Mouse (Mus musculus) splenic B cell, adult 2 months (primary cell): ENCODE measurements around the gene Trcg1.

Experiments used
- DNase-seq: peaks from one replicate; pipeline ENCODE4 v3.0.0-alpha.2; 2011; ENCODE audit warnings: low read depth, low spot score
- H3K27me3 ChIP-seq: 2 replicates; pipeline ENCODE4 v1.6.1; 2012; ENCODE audit warnings: mild to moderate bottlenecking, low read length, moderate library complexity, mixed read lengths; ENCODE audit not compliant: control insufficient read depth, poor library complexity, insufficient read depth, severe bottlenecking
- H3K36me3 ChIP-seq: 2 replicates; pipeline ENCODE4 v1.6.1; 2012; ENCODE audit warnings: mild to moderate bottlenecking, low read length, moderate library complexity, mixed read lengths; ENCODE audit not compliant: control insufficient read depth, poor library complexity, insufficient read depth, severe bottlenecking

The Trcg1 gene

GRCm38 (mm10) chr9:57262795-57263684, 26.7 kb downstream of the Trcg1 start:
- DNase-seq, result no peak

GRCm38 (mm10) chr9:57265125-57265524, 28.8 kb downstream of the Trcg1 start:
- Histone ChIP-seq H3K27me3 (no peaks in the 10 kb centered on the region), H3K36me3 (no peaks in the 10 kb centered on the region)
- no peak for DNase-seq

More at GRCm38 (mm10) chr9:57262795-57263684, 26.7 kb downstream of the Trcg1 start:
- Histone ChIP-seq H3K27me3 (no peaks in the 10 kb centered on the region), H3K36me3 (no peaks in the 10 kb centered on the region; the same call in 1 of the 2 replicates)

DNA sequence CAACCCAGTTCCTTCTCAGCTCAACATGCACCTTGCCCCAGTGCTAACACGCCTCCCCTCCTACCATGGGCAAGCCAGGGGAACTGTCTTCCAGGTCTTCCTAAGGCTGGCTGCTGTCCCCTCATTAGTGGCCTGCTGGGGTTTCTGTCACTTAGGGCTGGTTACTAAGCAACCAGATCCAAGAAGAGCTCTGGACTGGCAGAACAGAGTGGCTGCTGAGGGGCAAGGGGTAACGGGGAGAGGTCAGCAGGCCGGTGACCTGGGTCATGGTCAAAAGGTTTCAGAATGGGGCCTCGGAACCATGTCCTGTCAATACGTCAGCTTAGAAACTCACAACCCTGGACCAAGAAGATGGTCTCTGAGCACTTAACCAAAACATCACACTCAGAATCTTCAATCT, 31.1 kb downstream of the Trcg1 start:
- Histone ChIP-seq H3K36me3 (no peaks in the 10 kb centered on the region), H3K27me3 (no peaks in the 10 kb centered on the region)
- DNase-seq, result no peak

DNA sequence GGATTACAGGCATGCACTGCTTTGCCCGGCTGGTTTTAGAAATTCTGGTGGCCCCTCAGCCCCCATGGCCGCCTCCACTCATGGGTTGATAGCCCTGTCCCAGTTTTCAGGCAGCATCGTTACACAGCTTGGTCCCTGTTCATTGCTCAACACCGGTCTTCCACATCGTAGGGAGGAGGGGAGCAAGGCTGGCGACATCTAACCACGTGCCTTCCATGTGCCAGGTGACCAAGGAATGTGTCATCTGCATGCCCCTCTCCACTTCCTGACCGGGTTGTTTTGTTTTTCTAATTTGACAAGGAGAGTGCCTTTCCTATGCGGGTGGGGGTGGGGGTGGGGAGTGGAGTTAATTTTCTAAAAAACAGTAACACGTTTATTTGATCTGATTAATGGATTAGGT, 31.7 kb downstream of the Trcg1 start:
- H3K36me3 ChIP-seq, result no peaks in the 10 kb centered on the region
- no peak for DNase-seq

DNA sequence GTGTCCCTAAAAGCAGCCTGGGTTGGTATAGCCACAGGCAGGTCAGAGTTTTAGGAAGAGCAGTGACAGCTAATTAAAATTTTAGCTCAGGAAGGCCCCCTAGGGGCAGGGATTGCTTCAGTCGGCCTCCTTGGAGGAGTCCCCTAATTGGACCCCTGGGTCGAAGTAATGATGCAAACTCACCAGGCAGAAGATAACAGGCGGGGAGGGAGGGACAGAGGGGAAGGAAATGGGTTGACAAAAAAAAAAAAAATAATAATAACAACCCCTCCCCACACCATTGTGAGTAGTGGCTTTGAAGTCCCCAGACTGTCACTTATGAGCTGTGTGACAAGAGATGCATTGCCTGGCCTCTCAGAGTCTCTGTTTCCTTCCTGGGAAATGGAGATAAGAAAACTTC, 32.2 kb downstream of the Trcg1 start:
- DNase-seq, result no peak
- H3K36me3 ChIP-seq, result no peaks in the 10 kb centered on the region
- H3K27me3 ChIP-seq, result no peaks in the 10 kb centered on the region

More for the DNA sequence above, 31.7 kb downstream of the Trcg1 start:
- H3K27me3 ChIP-seq, result no peaks in the 10 kb centered on the region

DNA sequence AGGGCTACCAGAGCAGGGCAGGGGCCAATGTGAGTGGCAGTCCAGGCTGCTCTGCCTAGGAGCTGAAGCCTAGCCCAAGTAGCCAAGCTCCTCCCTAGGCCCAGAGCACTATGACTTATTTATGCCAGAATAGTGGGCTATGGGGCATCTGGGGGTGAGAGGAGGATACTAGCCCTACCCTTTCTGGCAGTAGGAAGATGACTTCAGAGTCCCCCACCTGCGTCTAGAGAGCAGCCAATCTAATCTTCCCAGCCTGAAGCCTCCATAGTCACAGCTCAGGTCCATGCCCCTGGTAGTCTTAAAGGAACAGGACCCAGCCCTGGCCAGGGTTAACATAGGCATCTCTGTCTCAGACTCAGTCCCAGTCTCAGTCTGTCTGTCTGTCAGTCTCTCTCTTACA, 33.0 kb downstream of the Trcg1 start:
- H3K36me3 ChIP-seq, result no peaks in the 10 kb centered on the region
- no peak for DNase-seq
- H3K27me3 ChIP-seq, result no peaks in the 10 kb centered on the region

- H3K36me3 ChIP-seq, result no peaks in the 10 kb centered on the region
- no peaks in the 10 kb centered on the region for H3K27me3 ChIP-seq
These were observed 34.0 kb downstream of the Trcg1 start for GRCm38 (mm10) chr9:57270399-57270798.

DNA sequence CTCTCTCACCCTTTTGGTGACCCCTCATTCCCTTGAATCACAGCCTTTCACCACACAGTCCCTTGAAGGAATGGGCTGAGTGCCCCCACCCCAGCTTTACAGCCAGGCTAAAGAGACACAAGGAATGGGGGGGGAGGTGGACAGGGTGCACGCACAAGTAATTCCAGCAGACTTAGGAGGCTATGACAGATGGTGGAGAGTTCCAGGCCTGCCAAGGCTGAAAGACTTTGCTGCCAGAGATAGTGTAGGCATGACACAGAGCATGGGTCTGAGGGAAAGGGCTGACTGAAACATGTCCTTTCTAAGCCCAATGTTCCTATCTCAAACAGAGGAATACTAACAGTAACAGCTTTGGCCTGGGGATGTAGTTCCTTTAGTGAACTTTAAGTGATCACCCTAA, 34.7 kb downstream of the Trcg1 start:
- Histone ChIP-seq H3K36me3 (no peaks in the 10 kb centered on the region), H3K27me3 (no peaks in the 10 kb centered on the region)
- no peak for DNase-seq

More at GRCm38 (mm10) chr9:57270399-57270798, 34.0 kb downstream of the Trcg1 start:
- DNase-seq, result no peak

- H3K36me3 ChIP-seq, result no peaks in the 10 kb centered on the region
- DNase-seq, result no peak
These were observed 35.6 kb downstream of the Trcg1 start for GRCm38 (mm10) chr9:57271837-57272562.

GRCm38 (mm10) chr9:57272902-57273804, 36.8 kb downstream of the Trcg1 start:
- no peaks in the 10 kb centered on the region for H3K27me3 ChIP-seq
- no peaks in the 10 kb centered on the region for H3K36me3 ChIP-seq
- peak; percentile 51 for DNase-seq

More at GRCm38 (mm10) chr9:57271837-57272562, 35.6 kb downstream of the Trcg1 start:
- H3K27me3 ChIP-seq, result no peaks in the 10 kb centered on the region

- DNase-seq, result no peak
- H3K36me3 ChIP-seq, result no peaks in the 10 kb centered on the region
- no peaks in the 10 kb centered on the region for H3K27me3 ChIP-seq
These were observed 37.6 kb downstream of the Trcg1 start for GRCm38 (mm10) chr9:57273805-57274494.

- Histone ChIP-seq H3K27me3 (no peaks in the 10 kb centered on the region), H3K36me3 (no peaks in the 10 kb centered on the region)
- no peak for DNase-seq
These were observed 40.0 kb downstream of the Trcg1 start for GRCm38 (mm10) chr9:57276311-57276710.

GRCm38 (mm10) chr9:57278268-57278667, 41.9 kb downstream of the Trcg1 start:
- peak; percentile 79 for DNase-seq
- H3K36me3 ChIP-seq, result no peaks in the 10 kb centered on the region
- no peaks in the 10 kb centered on the region for H3K27me3 ChIP-seq

GRCm38 (mm10) chr9:57279441-57279840, 43.1 kb downstream of the Trcg1 start:
- Histone ChIP-seq H3K36me3 (no peaks in the 10 kb centered on the region), H3K27me3 (no peaks in the 10 kb centered on the region)
- DNase-seq, result no peak
